Mouse (Mus musculus): ENCODE measurements around the gene Ecsit.

Gene Ecsit

GRCm38 (mm10) chr9:22085022-22085834 is at the start of gene Ecsit:
Gene Ecsit, minus strand, starts transcription at chr9:22085438.
- in situ Hi-C loops (cut with MseI, MboI): no loop called here

GRCm38 (mm10) chr9:22134246-22134890 is 49.1 kb upstream of the Ecsit start:
- in situ Hi-C loops (cut with MseI, MboI): no loop called here

- in situ Hi-C loops (cut with MseI, MboI): no loop called here
These were observed 47.0 kb upstream of the Ecsit start for GRCm38 (mm10) chr9:22132220-22132619.

GRCm38 (mm10) chr9:22131226-22131981 is 46.2 kb upstream of the Ecsit start:
- in situ Hi-C loops (cut with MseI, MboI): no loop called here

GRCm38 (mm10) chr9:22125246-22126027 is 40.2 kb upstream of the Ecsit start:
- in situ Hi-C loops (cut with MseI, MboI): no loop called here

GRCm38 (mm10) chr9:22124169-22124568 is 38.9 kb upstream of the Ecsit start:
- in situ Hi-C loops (cut with MseI, MboI): no loop called here

- in situ Hi-C loops (cut with MseI, MboI): no loop called here
These were observed 37.9 kb upstream of the Ecsit start for GRCm38 (mm10) chr9:22123069-22123609.

GRCm38 (mm10) chr9:22122005-22122404 is 36.8 kb upstream of the Ecsit start:
- in situ Hi-C loops (cut with MseI, MboI): no loop called here

- in situ Hi-C loops (cut with MseI, MboI): no loop called here
These were observed 36.3 kb upstream of the Ecsit start for GRCm38 (mm10) chr9:22121545-22121944.

GRCm38 (mm10) chr9:22119543-22119942 is 34.3 kb upstream of the Ecsit start:
- in situ Hi-C loops (cut with MseI, MboI): no loop called here

- in situ Hi-C loops (cut with MseI, MboI): no loop called here
These were observed 32.7 kb upstream of the Ecsit start for GRCm38 (mm10) chr9:22117754-22118456.

GRCm38 (mm10) chr9:22116740-22117426 is 31.6 kb upstream of the Ecsit start, which contains the start of gene Elof1:
Gene Elof1, minus strand, starts transcription at chr9:22117172.
- in situ Hi-C loops (cut with MseI, MboI): no loop called here

GRCm38 (mm10) chr9:22116086-22116485 is 30.8 kb upstream of the Ecsit start:
- in situ Hi-C loops (cut with MseI, MboI): no loop called here

- in situ Hi-C loops (cut with MseI, MboI): no loop called here
These were observed 30.4 kb upstream of the Ecsit start for GRCm38 (mm10) chr9:22115635-22116034.

- in situ Hi-C loops (cut with MseI, MboI): no loop called here
These were observed 23.0 kb upstream of the Ecsit start for GRCm38 (mm10) chr9:22108194-22108593.

- in situ Hi-C loops (cut with MseI, MboI): no loop called here
These were observed 14.7 kb upstream of the Ecsit start for GRCm38 (mm10) chr9:22099922-22100321.

- in situ Hi-C loops (cut with MseI, MboI): no loop called here
These were observed 13.9 kb upstream of the Ecsit start, which contains the start of gene Cnn1 for GRCm38 (mm10) chr9:22098993-22099696. Gene Cnn1, plus strand, starts transcription at chr9:22099216.

GRCm38 (mm10) chr9:22095854-22096307 is 10.6 kb upstream of the Ecsit start:
- in situ Hi-C loops (cut with MseI, MboI): no loop called here

- in situ Hi-C loops (cut with MseI, MboI): no loop called here
These were observed 7.5 kb upstream of the Ecsit start for GRCm38 (mm10) chr9:22092746-22093145.
